Mouse (Mus musculus) layer of hippocampus, adult 11-12 months (tissue): Measurements from ENCODE around the gene Prss43.

Experiments
- DNase-seq: peaks from one replicate; pipeline ENCODE4 v3.0.0; 2022; ENCODE audit warnings: low spot score

Prss43 gene

GRCm38 (mm10) chr9:110840905-110841304 lies 14.4 kb downstream of the Prss43 start:
- DNase-seq: no peak

- no peak for DNase-seq
Observed at GRCm38 (mm10) chr9:110841438-110841837, 14.9 kb downstream of the Prss43 start.

- DNase-seq: no peak
Observed at GRCm38 (mm10) chr9:110844206-110844605, 17.7 kb downstream of the Prss43 start, which contains the start of gene Prss46. Gene Prss46 (plus strand): TSS chr9:110844506.

- DNase-seq: no peak
Observed at GRCm38 (mm10) chr9:110849162-110849561, 22.7 kb downstream of the Prss43 start.

GRCm38 (mm10) chr9:110855903-110856302 lies 29.4 kb downstream of the Prss43 start:
- no peak for DNase-seq

- DNase-seq: no peak
Observed at GRCm38 (mm10) chr9:110856920-110857319, 30.4 kb downstream of the Prss43 start.

GRCm38 (mm10) chr9:110857781-110858472 lies 31.4 kb downstream of the Prss43 start, which contains the start of gene Prss50:
Gene Prss50 (plus strand): TSS chr9:110857967.
- DNase-seq: no peak

GRCm38 (mm10) chr9:110858523-110858922 lies 32.0 kb downstream of the Prss43 start:
- DNase-seq: no peak

GRCm38 (mm10) chr9:110858967-110859596 lies 32.6 kb downstream of the Prss43 start:
- no peak for DNase-seq

- peak; percentile 67 for DNase-seq
Observed at GRCm38 (mm10) chr9:110871030-110871429, 44.5 kb downstream of the Prss43 start.

GRCm38 (mm10) chr9:110873681-110874659 lies 47.5 kb downstream of the Prss43 start:
- peak; percentile 41 for DNase-seq

GRCm38 (mm10) chr9:110874660-110875191 lies 48.2 kb downstream of the Prss43 start:
- DNase-seq: no peak

- DNase-seq: no peak
Observed at GRCm38 (mm10) chr9:110875288-110875695, 48.8 kb downstream of the Prss43 start.

GRCm38 (mm10) chr9:110877353-110877752 lies 50.9 kb downstream of the Prss43 start:
- no peak for DNase-seq

GRCm38 (mm10) chr9:110877888-110878287 lies 51.4 kb downstream of the Prss43 start:
- DNase-seq: peak; percentile 53

- DNase-seq: peak; percentile 51
Observed at GRCm38 (mm10) chr9:110879191-110879920, 52.9 kb downstream of the Prss43 start, which contains the start of gene Als2cl. Gene Als2cl (plus strand): TSS chr9:110879870.

GRCm38 (mm10) chr9:110879998-110880561 lies 53.6 kb downstream of the Prss43 start, which contains the start of gene Tmie:
Gene Tmie (minus strand): TSS chr9:110880113.
- peak; percentile 48 for DNase-seq

GRCm38 (mm10) chr9:110880772-110881171 lies 54.3 kb downstream of the Prss43 start:
- no peak for DNase-seq
